Mouse (Mus musculus) erythroid progenitor cell, adult 5-6 weeks (primary cell): Measurements from ENCODE around the gene Pdlim3. TPM values are rescaled to one million over a fixed set of nuclear protein-coding genes. Genes with fewer than 3 reads are reported as not detected.

Source experiments
- ATAC-seq: replicated peaks from 2 replicates; pipeline ENCODE4 v1.8.0; 2016; ENCODE audit warnings: moderate number of reproducible peaks, mild to moderate bottlenecking, moderate TSS enrichment, inconsistent platforms; ENCODE audit not compliant: poor library complexity, low FRiP score, severe bottlenecking
- total RNA-seq, 2 experiments: library from RNA; stranded (forward) in 1 of 2; stranded (reverse) in 1 of 2; fragments of 150-400 nt in 1 of 2; fragments of 186-747, 209-891 nt in 1 of 2; gene quantifications; 2 replicates each; pipeline versions ENCODE4 v1.2.3 to v1.2.4; 2015 to 2017; ENCODE audit warnings: low replicate concordance in 2 of 2

Pdlim3 gene
- total RNA-seq, 2 experiments from 2014 or later = not detected

DNA sequence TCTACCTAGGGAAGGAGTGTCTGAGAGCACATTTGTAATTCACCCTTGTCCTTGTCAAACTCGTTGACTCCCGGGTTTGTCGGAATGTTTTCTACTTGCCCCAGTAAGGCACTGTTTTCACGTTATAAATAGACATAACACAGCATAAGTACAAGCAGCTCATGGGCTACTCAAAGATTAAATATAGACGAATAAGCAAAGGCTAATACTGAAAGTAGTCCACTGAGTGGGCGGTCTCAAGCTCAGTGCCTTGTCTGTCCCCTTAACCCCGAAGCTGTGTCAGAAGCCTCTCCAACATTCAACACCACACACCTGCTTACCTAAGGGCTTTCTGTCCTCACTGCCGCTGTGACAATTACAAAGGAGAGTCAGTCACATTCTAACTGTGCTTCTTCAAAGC, 16.4 kb downstream of the Pdlim3 start:
- ATAC-seq = no peak

DNA sequence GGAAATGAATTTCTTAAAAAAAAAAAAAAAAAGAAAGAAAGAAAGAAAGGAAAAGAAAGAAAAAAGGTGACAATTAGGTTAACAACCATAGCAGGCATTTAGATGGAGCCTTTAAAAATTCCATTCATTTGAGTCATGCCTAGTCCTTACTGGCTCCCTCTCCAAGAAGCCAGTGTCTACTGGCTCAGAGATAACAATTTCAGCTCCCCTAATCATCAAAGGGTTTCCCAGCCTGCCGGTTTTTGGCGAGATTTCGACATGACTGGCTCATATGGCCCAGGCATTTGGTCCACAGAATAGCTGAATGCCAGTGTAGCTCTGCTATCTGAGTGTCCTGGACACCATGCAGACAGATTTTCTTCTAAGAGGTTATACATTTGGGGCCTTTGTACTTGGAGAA, 18.4 kb downstream of the Pdlim3 start:
- ATAC-seq = no peak

DNA sequence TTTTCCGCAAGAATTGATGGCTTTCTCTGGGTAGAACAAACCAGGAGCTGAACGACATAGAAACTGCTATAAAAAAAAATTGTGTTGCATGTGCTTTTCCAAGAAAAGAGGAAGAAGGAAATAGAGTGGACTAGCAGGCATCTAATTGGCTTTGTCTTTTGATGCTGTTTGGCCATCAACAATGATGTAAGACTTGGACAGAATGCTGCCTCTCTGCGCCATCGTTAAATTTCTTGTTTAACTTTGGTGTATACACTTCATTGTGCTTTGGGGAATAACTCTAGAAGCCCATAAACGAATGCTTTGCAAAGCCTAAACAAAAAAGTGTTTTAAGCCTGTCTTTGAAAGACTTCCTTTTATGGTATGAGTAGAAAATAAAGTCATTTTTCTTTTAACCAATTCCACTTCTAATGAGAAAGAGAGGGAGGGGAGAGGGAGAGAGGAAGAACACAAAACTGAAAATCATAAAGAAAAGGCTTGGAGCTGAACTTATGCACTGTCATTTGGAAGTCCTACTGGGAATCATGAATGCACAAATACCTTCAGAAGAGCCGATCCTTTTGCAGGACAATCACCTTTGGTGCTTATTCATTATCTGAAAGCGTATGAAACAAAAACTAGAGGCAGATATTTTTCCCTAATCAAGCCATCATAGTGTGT, 20.5 kb downstream of the Pdlim3 start:
- no peak for ATAC-seq

DNA sequence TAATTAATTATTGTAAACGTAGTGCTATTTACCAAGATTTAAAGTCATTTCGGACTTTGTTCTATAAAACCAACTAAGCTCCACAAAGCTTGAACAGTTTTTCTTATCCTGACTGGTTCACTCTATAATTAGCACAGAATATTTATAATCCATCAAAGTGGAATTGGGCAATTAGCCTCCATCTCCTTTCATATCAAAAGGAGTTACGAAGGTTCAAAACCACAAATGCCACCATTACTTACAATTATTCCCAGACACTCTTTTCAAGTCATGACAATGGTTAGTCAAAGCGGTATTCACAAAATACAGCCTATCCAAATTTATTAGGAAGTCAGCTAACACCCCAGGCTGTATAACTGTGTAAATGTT, 21.0 kb downstream of the Pdlim3 start:
- no peak for ATAC-seq

DNA sequence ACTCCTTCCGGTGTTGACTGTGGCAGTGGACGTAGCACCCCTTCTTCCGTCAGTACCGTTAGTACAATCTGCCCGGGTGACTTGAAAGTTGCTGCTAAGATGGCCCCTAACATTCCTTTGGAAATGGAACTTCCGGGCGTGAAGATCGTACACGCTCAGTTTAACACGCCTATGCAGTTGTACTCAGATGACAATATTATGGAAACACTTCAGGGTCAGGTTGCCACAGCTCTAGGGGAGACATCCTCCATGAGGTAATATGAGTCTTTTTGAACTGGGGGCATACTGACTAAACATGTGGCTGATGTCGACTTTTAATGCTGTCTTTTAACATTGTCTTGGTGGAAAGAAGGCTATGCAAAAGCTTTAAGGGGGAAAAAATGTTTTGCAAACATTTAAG, 28.4 kb downstream of the Pdlim3 start:
- no peak for ATAC-seq

DNA sequence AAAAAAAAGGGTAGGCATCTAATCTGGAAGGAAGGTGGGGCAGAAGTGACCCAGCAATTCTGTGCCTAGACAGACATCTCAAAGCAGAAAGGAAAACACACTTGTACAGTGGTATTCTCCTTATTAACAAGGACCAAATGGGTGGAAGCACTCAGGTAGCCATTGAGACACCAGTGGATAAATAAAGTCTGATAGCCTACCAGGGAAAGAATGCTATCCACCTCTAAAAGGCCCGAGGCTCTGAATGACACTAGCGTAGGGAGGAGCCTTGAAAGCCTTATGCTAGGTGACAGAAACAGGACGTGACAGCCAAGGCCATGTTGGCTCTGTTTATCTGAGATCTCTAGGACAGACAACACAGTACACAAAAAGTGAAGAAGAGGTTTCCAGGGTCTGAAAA, 31.2 kb downstream of the Pdlim3 start:
- ATAC-seq = no peak

DNA sequence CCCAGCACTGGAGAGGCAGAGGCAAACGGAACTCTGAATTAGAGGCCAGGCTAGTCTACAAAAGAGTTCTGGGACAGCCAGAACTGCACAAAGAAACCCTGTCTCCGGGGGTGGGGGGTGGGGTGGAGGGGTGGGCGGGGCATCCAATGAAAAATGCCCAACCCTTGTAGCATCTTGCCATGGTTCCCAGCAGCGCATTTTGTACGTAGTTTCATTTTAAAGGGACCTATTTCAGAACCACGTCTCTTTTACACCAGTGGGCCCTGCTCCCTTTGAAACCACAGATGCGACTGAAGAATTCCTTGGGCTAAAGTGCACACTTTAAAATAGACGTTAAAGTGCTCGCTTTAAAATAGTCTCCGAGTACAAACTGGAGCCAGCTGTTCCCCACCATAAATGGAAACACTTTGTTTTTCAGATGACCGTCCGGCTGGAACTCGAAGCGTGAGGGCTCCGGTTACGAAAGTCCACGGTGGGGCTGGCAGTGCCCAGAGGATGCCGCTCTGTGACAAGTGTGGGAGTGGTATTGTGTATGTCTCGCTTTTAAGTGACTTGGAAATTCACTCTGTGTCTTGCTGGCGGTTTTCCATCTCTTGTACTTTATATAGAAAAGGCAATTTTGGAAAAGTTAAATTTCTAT, 31.9 kb downstream of the Pdlim3 start:
- no peak for ATAC-seq

DNA sequence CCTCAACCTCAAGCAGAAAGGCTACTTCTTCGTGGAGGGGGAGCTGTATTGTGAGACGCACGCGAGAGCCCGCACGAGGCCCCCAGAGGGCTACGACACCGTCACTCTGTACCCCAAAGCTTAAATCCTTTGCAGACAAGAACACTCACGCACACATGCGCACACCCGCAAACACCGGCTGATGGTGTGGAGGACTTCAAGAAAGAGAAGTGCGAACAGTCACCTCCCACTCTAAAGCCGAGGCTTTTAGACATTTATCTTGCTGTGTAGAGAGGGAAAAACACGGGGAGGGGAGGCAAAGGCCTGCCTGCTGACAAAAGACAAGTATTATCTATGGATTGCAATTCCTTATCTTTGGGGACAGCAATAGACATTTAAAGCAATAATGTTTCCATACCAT, 33.6 kb downstream of the Pdlim3 start:
- no peak for ATAC-seq

DNA sequence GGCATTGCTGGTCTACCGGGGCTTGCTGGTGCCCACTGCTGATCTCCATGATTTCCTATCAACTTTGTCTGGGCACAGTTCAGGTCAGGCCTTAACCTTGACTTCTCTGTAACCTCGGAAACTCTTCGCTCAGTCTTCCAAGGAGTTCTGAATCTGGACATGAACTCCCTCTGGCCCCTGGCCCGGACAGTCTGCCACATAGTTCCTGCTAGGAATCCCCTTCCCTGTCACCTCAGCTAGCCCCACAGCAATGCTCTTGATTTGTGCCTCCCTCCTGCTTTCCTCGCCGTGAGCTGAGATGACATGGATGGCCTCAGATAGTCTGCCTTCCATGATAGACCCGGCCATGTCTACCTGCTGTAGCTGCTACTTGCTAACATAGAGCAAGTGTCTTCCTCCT, 35.1 kb downstream of the Pdlim3 start:
- no peak for ATAC-seq

DNA sequence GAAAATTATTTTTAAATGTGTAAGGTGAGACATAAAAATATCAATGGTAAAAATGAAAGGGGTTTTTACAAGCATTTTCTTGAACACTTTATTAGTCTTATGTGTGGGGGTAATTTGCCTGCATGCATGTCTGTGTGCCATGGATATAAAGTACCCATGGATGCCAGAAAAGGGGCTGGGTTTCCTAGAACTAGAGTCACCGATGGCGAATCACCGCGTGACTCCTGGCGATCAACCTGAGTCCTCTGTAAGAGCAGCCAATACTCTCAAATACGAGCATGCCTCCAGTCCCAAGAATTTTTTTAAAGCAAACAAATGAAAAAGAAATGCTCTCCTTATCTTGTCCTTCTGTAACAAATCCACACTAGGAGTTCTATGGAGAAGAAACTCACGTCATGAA, 36.9 kb downstream of the Pdlim3 start:
- ATAC-seq = no peak

DNA sequence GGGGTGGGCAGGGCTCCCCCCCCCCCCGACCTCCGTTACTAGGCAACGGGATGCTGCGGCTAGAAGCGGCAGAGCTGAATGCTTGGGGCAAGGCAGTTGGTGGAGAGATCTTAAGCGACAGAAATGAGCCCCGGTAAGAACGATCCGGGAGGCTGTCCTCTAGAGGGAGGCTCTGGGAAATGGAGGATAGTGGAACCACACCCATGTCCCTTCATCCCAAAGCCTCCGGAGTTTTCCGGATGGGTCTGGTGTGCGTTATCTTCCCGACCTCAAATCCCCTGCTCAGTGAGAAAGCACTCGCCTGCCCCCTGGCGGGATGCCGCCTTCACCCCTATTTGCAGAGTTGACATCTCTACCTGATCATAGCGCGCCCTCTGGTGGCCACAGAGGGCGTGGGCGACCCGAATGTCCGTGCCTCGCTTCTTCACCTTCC, 49.3 kb downstream of the Pdlim3 start, which contains the start of gene Ccdc110:
TSS of gene Ccdc110 (plus strand) at position 38 of the 433 bp plus-strand sequence.
- peak; percentile 76 for ATAC-seq

DNA sequence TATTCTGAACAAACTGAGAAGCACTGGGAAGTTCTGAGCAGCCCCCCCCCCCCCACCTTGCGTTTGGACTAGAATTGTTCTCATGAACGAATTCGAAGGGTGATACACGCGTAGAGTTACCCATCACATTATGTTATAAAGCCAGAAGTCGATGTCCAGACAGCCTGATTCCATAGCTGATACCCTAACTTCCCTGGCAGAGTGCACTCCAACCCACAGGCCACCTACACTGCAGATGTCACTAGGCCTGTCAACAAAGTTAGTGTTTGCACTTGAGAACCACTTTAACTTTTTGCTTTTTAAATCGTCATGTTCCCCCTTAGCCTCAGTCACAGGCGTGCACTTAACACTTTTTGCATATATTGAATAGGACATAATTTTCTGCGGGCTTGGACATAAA, 51.7 kb downstream of the Pdlim3 start:
- ATAC-seq = no peak

DNA sequence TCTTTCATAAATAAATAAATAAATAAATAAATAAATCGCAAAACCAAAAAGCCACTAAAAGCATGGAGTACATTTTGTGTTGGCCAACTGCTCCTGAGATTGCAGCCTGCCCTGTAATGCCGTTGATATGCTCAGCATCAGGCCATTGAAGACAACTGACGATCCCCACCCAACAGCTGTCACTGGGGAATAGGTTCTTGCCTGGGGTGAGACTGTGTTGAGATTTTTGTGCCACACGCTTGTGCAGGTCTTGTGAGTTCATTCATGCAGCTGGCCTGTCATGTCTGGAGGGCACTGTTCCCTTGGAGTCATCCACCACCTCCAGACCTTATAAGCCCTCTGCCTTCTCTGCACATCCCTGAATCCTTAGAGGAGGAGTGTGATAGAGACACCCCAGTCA, 61.0 kb downstream of the Pdlim3 start:
- no peak for ATAC-seq

DNA sequence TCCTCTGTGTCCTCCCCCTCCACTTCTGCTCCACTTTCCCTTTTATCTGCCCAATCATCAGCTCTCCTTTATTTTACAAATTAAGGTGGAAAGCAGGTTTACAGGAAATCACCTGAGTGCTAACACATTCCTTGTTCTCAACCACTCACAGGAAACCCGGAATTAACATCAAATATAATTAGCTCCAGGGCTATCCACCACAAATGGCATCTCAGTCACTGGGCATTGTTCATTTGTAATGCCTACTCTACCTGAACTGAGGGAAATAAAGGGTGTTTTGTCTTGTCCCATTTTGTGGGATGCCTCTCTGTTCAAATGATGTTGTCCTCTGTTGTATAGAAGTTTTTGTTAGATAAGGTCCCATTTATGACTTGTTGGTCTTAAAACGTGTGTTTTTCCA, 65.4 kb downstream of the Pdlim3 start:
- ATAC-seq = no peak

Other genes with a start within 250 kb of the Pdlim3 start
- gene Ccdc110, start 49.2 kb downstream of the Pdlim3 start, total RNA-seq (2015; ENCODE audit: low replicate concordance) = not detected in 2 replicates
- not detected in 2 replicates for gene Ccdc110, start 49.2 kb downstream of the Pdlim3 start, total RNA-seq (2017; ENCODE audit: low replicate concordance)
- not detected in 2 replicates for gene 1700029J07Rik, start 89.8 kb downstream of the Pdlim3 start, total RNA-seq (2015; ENCODE audit: low replicate concordance)
- gene 1700029J07Rik, start 89.8 kb downstream of the Pdlim3 start, total RNA-seq (2017; ENCODE audit: low replicate concordance) = not detected in 2 replicates
- gene Ufsp2, start 90.1 kb downstream of the Pdlim3 start, total RNA-seq (2015; ENCODE audit: low replicate concordance) = 22.7 and 27.2 TPM in 2 replicates
- gene Ufsp2, start 90.1 kb downstream of the Pdlim3 start, total RNA-seq (2017; ENCODE audit: low replicate concordance) = 27.5 and 32.0 TPM in 2 replicates
- not detected in 2 replicates for gene Lrp2bp, start 113.8 kb downstream of the Pdlim3 start, total RNA-seq (2015; ENCODE audit: low replicate concordance)
- not detected in 2 replicates for gene Lrp2bp, start 113.8 kb downstream of the Pdlim3 start, total RNA-seq (2017; ENCODE audit: low replicate concordance)
- gene Ankrd37, start 120.2 kb downstream of the Pdlim3 start, total RNA-seq (2015; ENCODE audit: low replicate concordance) = 3.6 and 15.5 TPM in 2 replicates
- not detected in 2 replicates for gene Ankrd37, start 120.2 kb downstream of the Pdlim3 start, total RNA-seq (2017; ENCODE audit: low replicate concordance)